Mouse (Mus musculus): ENCODE results near the gene Bpifb4. TPM values are rescaled to one million over a fixed set of nuclear protein-coding genes. Genes with fewer than 3 reads are reported as not detected.
A peak's percentile ranks its signal among the peaks of the same experiment; 100 is the strongest.

Gene Bpifb4
- 0.13 TPM in 1 of 2 replicates, not detected in the other for polyA plus RNA-seq (2016; fragmentation: Nextera tagmentation; extraction: Ambion mirVana)

GRCm38 (mm10) chr2:153937843-153938242, at the start of gene Bpifb4:
Gene Bpifb4, plus strand, starts transcription at chr2:153938212.
- no peaks in the 10 kb centered on the region for H3K36me3 ChIP-seq (replicated peaks)

GRCm38 (mm10) chr2:153899111-153899510, 38.9 kb upstream of the Bpifb4 start:
- Histone ChIP-seq H3K9ac (no peak overlapping the region), H3K9me3 (no peaks in the 10 kb centered on the region), H3K27me3 (no peaks in the 10 kb centered on the region), H3K36me3 (replicated peaks) (no peaks in the 10 kb centered on the region), H3K27ac (no peak overlapping the region), H3K4me1 (no peaks in the 10 kb centered on the region), H3K4me2 (no peak overlapping the region), H3K4me3 (replicated peaks) (no peak overlapping the region)
- 77% methylated on average over 5 of the region's 5 CpGs for WGBS
- no peak for ATAC-seq (ENCODE audit: low FRiP score)

More at GRCm38 (mm10) chr2:153937843-153938242, at the start of gene Bpifb4:
- no peak within 1 kb of the TSS for H3K4me2 ChIP-seq
- no peaks in the 10 kb centered on the region for H3K9me3 ChIP-seq
- H3K4me1 ChIP-seq = no peaks in the 10 kb centered on the region
- WGBS = 84% methylated on average over 5 of the region's 5 CpGs
- H3K9ac ChIP-seq = no peak within 1 kb of the TSS
- no peaks in the 10 kb centered on the region for H3K27me3 ChIP-seq
- ATAC-seq (ENCODE audit: low FRiP score) = no peak
- H3K4me3 ChIP-seq (replicated peaks) = no peak within 1 kb of the TSS
- no peak within 1 kb of the TSS for H3K27ac ChIP-seq

- Histone ChIP-seq H3K27me3 (no peaks in the 10 kb centered on the region), H3K4me2 (no peak within 1 kb of the TSS), H3K4me3 (replicated peaks) (no peak within 1 kb of the TSS), H3K9me3 (no peaks in the 10 kb centered on the region), H3K36me3 (replicated peaks) (no peaks in the 10 kb centered on the region), H3K4me1 (no peaks in the 10 kb centered on the region), H3K9ac (no peak within 1 kb of the TSS), H3K27ac (no peak within 1 kb of the TSS)
- ATAC-seq (ENCODE audit: low FRiP score) = no peak
- 60% methylated on average over 4 of the region's 4 CpGs for WGBS
Measured at GRCm38 (mm10) chr2:153900088-153900487, 37.9 kb upstream of the Bpifb4 start, which contains the start of gene Bpifb6. Gene Bpifb6, plus strand, starts transcription at chr2:153900388.

GRCm38 (mm10) chr2:153902726-153903125, 35.3 kb upstream of the Bpifb4 start:
- ATAC-seq (ENCODE audit: low FRiP score) = no peak
- no peak overlapping the region for H3K9ac ChIP-seq
- 77% methylated on average over 6 of the region's 6 CpGs for WGBS

GRCm38 (mm10) chr2:153906626-153907025, 31.4 kb upstream of the Bpifb4 start:
- H3K4me2 ChIP-seq = no peak overlapping the region
- no peaks in the 10 kb centered on the region for H3K27me3 ChIP-seq
- no peak overlapping the region for H3K4me3 ChIP-seq (replicated peaks)
- H3K4me1 ChIP-seq = no peaks in the 10 kb centered on the region
- no peak for ATAC-seq (ENCODE audit: low FRiP score)
- H3K9me3 ChIP-seq = no peaks in the 10 kb centered on the region
- WGBS = 85% methylated on average over 4 of the region's 4 CpGs
- H3K9ac ChIP-seq = no peak overlapping the region
- H3K36me3 ChIP-seq (replicated peaks) = no peaks in the 10 kb centered on the region
- no peak overlapping the region for H3K27ac ChIP-seq

More at GRCm38 (mm10) chr2:153902726-153903125, 35.3 kb upstream of the Bpifb4 start:
- H3K27me3 ChIP-seq = no peaks in the 10 kb centered on the region
- no peaks in the 10 kb centered on the region for H3K4me1 ChIP-seq
- H3K27ac ChIP-seq = no peak overlapping the region
- H3K4me3 ChIP-seq (replicated peaks) = no peak overlapping the region
- no peaks in the 10 kb centered on the region for H3K36me3 ChIP-seq (replicated peaks)
- H3K9me3 ChIP-seq = no peaks in the 10 kb centered on the region
- no peak overlapping the region for H3K4me2 ChIP-seq

GRCm38 (mm10) chr2:153914151-153914550, 23.9 kb upstream of the Bpifb4 start:
- Histone ChIP-seq H3K4me1 (no peaks in the 10 kb centered on the region; the same call in 1 of the 2 replicates), H3K4me2 (no peak overlapping the region), H3K27ac (no peak overlapping the region), H3K9ac (no peak overlapping the region), H3K36me3 (replicated peaks) (no peaks in the 10 kb centered on the region), H3K9me3 (no peaks in the 10 kb centered on the region), H3K27me3 (no peaks in the 10 kb centered on the region), H3K4me3 (replicated peaks) (no peak overlapping the region)
- WGBS = 65% methylated on average over 5 of the region's 5 CpGs
- no peak for ATAC-seq (ENCODE audit: low FRiP score)

- Histone ChIP-seq H3K9ac (no peak within 1 kb of the TSS; the same call in 1 of the 2 replicates), H3K27me3 (no peaks in the 10 kb centered on the region), H3K4me1 (no peaks in the 10 kb centered on the region; the same call in 1 of the 2 replicates), H3K27ac (no peak within 1 kb of the TSS), H3K36me3 (replicated peaks) (no peaks in the 10 kb centered on the region), H3K4me3 (replicated peaks) (no peak within 1 kb of the TSS), H3K9me3 (no peaks in the 10 kb centered on the region), H3K4me2 (no peak within 1 kb of the TSS)
- 59% methylated on average over 8 of the region's 8 CpGs for WGBS
- ATAC-seq (ENCODE audit: low FRiP score) = no peak
Measured at GRCm38 (mm10) chr2:153917930-153918329, 20.1 kb upstream of the Bpifb4 start, which contains the start of gene Bpifb3. Gene Bpifb3, plus strand, starts transcription at chr2:153918230.

GRCm38 (mm10) chr2:153921246-153921645, 16.8 kb upstream of the Bpifb4 start:
- H3K4me3 ChIP-seq (replicated peaks) = no peak overlapping the region
- no peaks in the 10 kb centered on the region for H3K9me3 ChIP-seq
- H3K27me3 ChIP-seq = no peaks in the 10 kb centered on the region
- H3K9ac ChIP-seq = no peak overlapping the region
- H3K36me3 ChIP-seq (replicated peaks) = no peaks in the 10 kb centered on the region
- no peak overlapping the region for H3K27ac ChIP-seq
- WGBS = 91% methylated on average over 6 of the region's 6 CpGs
- no peak overlapping the region for H3K4me2 ChIP-seq
- no peaks in the 10 kb centered on the region for H3K4me1 ChIP-seq
- no peak for ATAC-seq (ENCODE audit: low FRiP score)

- Histone ChIP-seq H3K27me3 (no peaks in the 10 kb centered on the region), H3K4me1 (peaks cover 9% of the 10 kb centered on the region), H3K9ac (no peak overlapping the region), H3K27ac (no peak overlapping the region), H3K36me3 (replicated peaks) (no peaks in the 10 kb centered on the region), H3K4me3 (replicated peaks) (no peak overlapping the region), H3K9me3 (no peaks in the 10 kb centered on the region), H3K4me2 (no peak overlapping the region)
- ATAC-seq (ENCODE audit: low FRiP score) = no peak
- 54% methylated on average over 3 of the region's 3 CpGs for WGBS
Measured at GRCm38 (mm10) chr2:153929871-153930413, 8.1 kb upstream of the Bpifb4 start.

- Histone ChIP-seq H3K4me3 (replicated peaks) (no peak overlapping the region), H3K27me3 (no peaks in the 10 kb centered on the region), H3K9me3 (no peaks in the 10 kb centered on the region), H3K4me1 (peaks cover 9% of the 10 kb centered on the region), H3K27ac (no peak overlapping the region), H3K36me3 (replicated peaks) (no peaks in the 10 kb centered on the region), H3K4me2 (no peak overlapping the region), H3K9ac (no peak overlapping the region)
- 59% methylated on average over 6 of the region's 6 CpGs for WGBS
- ATAC-seq (ENCODE audit: low FRiP score) = peak; percentile 20; the same call in 1 of the 2 replicates
Measured at GRCm38 (mm10) chr2:153931125-153931524, 6.9 kb upstream of the Bpifb4 start.

- H3K9ac ChIP-seq = no peak overlapping the region
- 77% methylated on average over 6 of the region's 6 CpGs for WGBS
- H3K4me1 ChIP-seq = peaks cover 9% of the 10 kb centered on the region
- H3K27me3 ChIP-seq = no peaks in the 10 kb centered on the region
- H3K4me2 ChIP-seq = no peak overlapping the region
- no peak for ATAC-seq (ENCODE audit: low FRiP score)
- H3K4me3 ChIP-seq (replicated peaks) = no peak overlapping the region
- H3K36me3 ChIP-seq (replicated peaks) = no peaks in the 10 kb centered on the region
- no peaks in the 10 kb centered on the region for H3K9me3 ChIP-seq
- no peak overlapping the region for H3K27ac ChIP-seq
Measured at GRCm38 (mm10) chr2:153933311-153933710, 4.7 kb upstream of the Bpifb4 start.

GRCm38 (mm10) chr2:153935348-153935747, 2.7 kb upstream of the Bpifb4 start:
- whole genome bisulfite sequencing = 91% methylated on average over 6 of the region's 6 CpGs
- no peak overlapping the region for H3K9ac ChIP-seq
- H3K4me2 ChIP-seq = no peak overlapping the region
- H3K9me3 ChIP-seq = no peaks in the 10 kb centered on the region
- H3K4me1 ChIP-seq = peaks cover 9% of the 10 kb centered on the region
- H3K36me3 ChIP-seq (replicated peaks) = no peaks in the 10 kb centered on the region
- H3K27me3 ChIP-seq = no peaks in the 10 kb centered on the region
- no peak overlapping the region for H3K4me3 ChIP-seq (replicated peaks)
- H3K27ac ChIP-seq = no peak overlapping the region
- no peak for ATAC-seq (ENCODE audit: low FRiP score)

- no peaks in the 10 kb centered on the region for H3K9me3 ChIP-seq
- ATAC-seq (ENCODE audit: low FRiP score) = no peak
- no peak overlapping the region for H3K4me2 ChIP-seq
- H3K9ac ChIP-seq = no peak overlapping the region
- WGBS = 32% methylated on average over 3 of the region's 3 CpGs
- H3K4me3 ChIP-seq (replicated peaks) = no peak overlapping the region
- no peaks in the 10 kb centered on the region for H3K4me1 ChIP-seq
- no peaks in the 10 kb centered on the region for H3K27me3 ChIP-seq
- no peaks in the 10 kb centered on the region for H3K36me3 ChIP-seq (replicated peaks)
- no peak overlapping the region for H3K27ac ChIP-seq
Measured at GRCm38 (mm10) chr2:153943537-153943936, 5.5 kb downstream of the Bpifb4 start.

All from forebrain, embryonic 12.5 days (tissue).